Mouse (Mus musculus): Measurements from ENCODE around the gene Tmem28.

DNA sequence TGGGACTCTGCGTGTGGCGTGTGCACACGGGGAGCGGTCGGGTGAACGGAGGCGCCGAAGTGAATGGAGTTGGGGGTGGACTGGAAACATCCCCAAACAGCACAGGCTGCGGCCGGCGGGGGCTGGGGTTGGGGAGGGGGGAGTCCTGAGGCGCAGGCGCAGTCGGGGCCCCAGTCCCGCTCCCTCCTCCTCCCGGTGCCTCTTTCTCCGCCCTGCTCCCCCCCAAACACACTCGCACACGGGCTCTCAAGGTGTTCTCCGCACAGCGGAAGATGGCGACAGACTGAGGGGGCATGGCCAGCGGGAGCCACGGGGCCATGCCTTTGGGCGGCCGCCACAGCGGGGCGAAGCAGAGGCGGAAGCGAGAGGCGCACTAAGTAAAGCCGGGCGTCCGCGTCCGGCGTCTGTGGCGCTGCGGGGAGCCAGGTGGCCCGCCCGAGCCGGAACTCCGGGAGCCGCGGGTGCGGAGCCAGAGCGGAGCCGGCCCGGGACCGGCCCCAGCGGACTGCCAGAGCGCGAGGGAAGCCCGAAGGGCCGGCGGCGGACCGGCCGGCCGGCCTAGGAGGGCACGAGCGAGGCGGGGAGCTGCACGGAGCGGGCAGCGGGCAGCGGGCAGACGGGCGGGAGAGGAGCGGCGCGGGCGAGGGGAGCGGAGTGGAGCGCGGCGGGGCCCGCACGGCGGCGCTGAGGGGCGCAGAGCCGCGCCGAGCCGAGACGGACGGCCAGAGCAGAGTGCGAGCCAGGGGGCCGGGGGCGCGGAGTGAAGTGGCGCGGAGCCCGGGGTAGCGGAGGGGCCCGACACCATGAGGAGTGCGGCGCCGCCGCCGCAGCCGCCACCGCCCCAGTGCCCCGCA is 658 bp upstream of the Tmem28 start:
- TF ChIP-seq CTCF (IDR thresholded peaks at IDR 0.05; ENCODE audit: low read depth) (no peak), EP300 (IDR thresholded peaks at IDR 0.05; ENCODE audit: low read depth) (no peak)
